12 mouse cellular contexts compared by ENCODE assay signal in the genomic region with DNA sequence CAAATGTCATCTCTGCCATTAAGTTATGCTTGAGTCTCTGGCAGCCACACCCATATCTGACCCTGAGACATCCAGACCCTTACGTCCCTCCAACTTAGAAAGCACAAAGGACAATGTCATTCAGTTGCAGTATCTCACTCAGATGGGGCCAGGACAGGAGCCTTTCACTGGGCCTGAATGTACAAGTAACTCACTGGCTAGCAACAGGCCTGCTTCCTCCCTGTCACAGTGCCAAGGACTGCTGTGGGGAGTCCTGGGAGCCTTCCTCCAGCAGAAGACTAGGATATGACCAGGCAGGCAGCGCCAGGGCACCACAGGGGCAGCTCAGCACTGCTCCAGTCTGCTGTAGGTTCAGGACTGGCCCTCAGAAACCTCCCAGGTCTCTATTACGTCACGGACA. TPM values are rescaled to one million over a fixed set of nuclear protein-coding genes. Genes with fewer than 3 reads are reported as not detected.
DNase-seq lines count a peak whose midpoint lies in the region; ATAC-seq lines count a peak whose summit lies in the region.
"Had no signal": no experiment of that assay in that cellular context is flagged by ENCODE, and none has a peak within 500 bp of the region (broad histone marks: within the 10 kb centered on the region; RNA-seq: fewer than 3 reads in every experiment).

No protein-coding gene starts in this region.

- H3K9ac ChIP-seq in heart, embryonic 12.5 days, result no peak overlapping the region
- no peak overlapping the region for H3K9ac ChIP-seq in liver, embryonic 12.5 days
- no peak overlapping the region for H3K9ac ChIP-seq in liver, embryonic 11.5 days (ENCODE audit: low read depth, low read length)

- peaks cover 95% of the 10 kb centered on the region for H3K36me3 ChIP-seq in heart, embryonic 12.5 days
- peaks cover 100% of the 10 kb centered on the region for H3K36me3 ChIP-seq in liver, embryonic 12.5 days
- peaks cover 71% of the 10 kb centered on the region for H3K36me3 ChIP-seq in liver, embryonic 11.5 days (ENCODE audit: control insufficient read depth, insufficient read depth, low read length)

- no peak overlapping the region for H3K4me2 ChIP-seq in heart, embryonic 12.5 days
- no peak overlapping the region for H3K4me2 ChIP-seq in liver, embryonic 12.5 days
- no peak overlapping the region for H3K4me2 ChIP-seq in liver, embryonic 11.5 days

- peak overlapping the region; percentile 12; the same call in 1 of the 2 replicates for H3K27ac ChIP-seq in heart, embryonic 12.5 days (ENCODE audit: poor library complexity, severe bottlenecking)
- no peak overlapping the region for H3K27ac ChIP-seq in liver, embryonic 12.5 days
- no peak overlapping the region for H3K27ac ChIP-seq in liver, embryonic 11.5 days (ENCODE audit: low read depth, low read length)
- H3K27ac ChIP-seq: forebrain, embryonic 10.5 days had no signal

- no peak for ATAC-seq in heart, embryonic 12.5 days (ENCODE audit: insufficient number of reproducible peaks, low FRiP score)
- 0 out of 2 replicates have a peak, but pooled peaks have one; percentile 30 for ATAC-seq in liver, embryonic 12.5 days
- no peak for ATAC-seq in liver, embryonic 11.5 days (replicated peaks; ENCODE audit: low FRiP score)

- no peaks in the 10 kb centered on the region for H3K27me3 ChIP-seq in heart, embryonic 12.5 days (replicated peaks)
- H3K27me3 ChIP-seq in liver, embryonic 12.5 days (replicated peaks), result no peaks in the 10 kb centered on the region
- no peaks in the 10 kb centered on the region for H3K27me3 ChIP-seq in liver, embryonic 11.5 days (replicated peaks; ENCODE audit: control insufficient read depth, insufficient read depth, low read length)

- no peak for DNase-seq in heart, adult 11 months
- no peak for DNase-seq in liver, embryonic 11.5 days (ENCODE audit: low spot score)
- DNase-seq in adrenal gland, postnatal 14 days, result peak; percentile 73
- peak; percentile 55 for DNase-seq in heart, postnatal 4 days
- no peak for DNase-seq in spleen, postnatal 14 days (ENCODE audit: low spot score in 2 of 2)
- DNase-seq: cerebellum, postnatal 14 days; lung, adult 18-20 months; right cerebral cortex, postnatal 25 days; thymus, postnatal 4 days had no signal

- 0 out of 2 replicates have a peak, but pooled peaks cover 4% of the 10 kb centered on the region for H3K4me1 ChIP-seq in heart, embryonic 12.5 days (replicated peaks)
- H3K4me1 ChIP-seq in liver, embryonic 12.5 days, result no peaks in the 10 kb centered on the region
- no peaks in the 10 kb centered on the region for H3K4me1 ChIP-seq in liver, embryonic 11.5 days (replicated peaks; ENCODE audit: control insufficient read depth, insufficient read depth, low read length)
- H3K4me1 ChIP-seq: forebrain, embryonic 10.5 days had no signal

- H3K4me3 ChIP-seq in heart, embryonic 12.5 days, result no peak overlapping the region
- no peak overlapping the region for H3K4me3 ChIP-seq in liver, embryonic 12.5 days
- H3K4me3 ChIP-seq in liver, embryonic 11.5 days (ENCODE audit: low read depth, low read length), result no peak overlapping the region
- H3K4me3 ChIP-seq: forebrain, embryonic 10.5 days had no signal

- no peaks in the 10 kb centered on the region for H3K9me3 ChIP-seq in heart, embryonic 12.5 days (replicated peaks)
- no peaks in the 10 kb centered on the region for H3K9me3 ChIP-seq in liver, embryonic 12.5 days (replicated peaks)
- no peaks in the 10 kb centered on the region for H3K9me3 ChIP-seq in liver, embryonic 11.5 days (ENCODE audit: control insufficient read depth, low read length)
- H3K9me3 ChIP-seq: forebrain, embryonic 10.5 days had no signal

- 86% methylated on average over 4 of the region's 4 CpGs for WGBS in heart, embryonic 12.5 days
- 87% methylated on average over 4 of the region's 4 CpGs for WGBS in liver, embryonic 12.5 days (ENCODE audit: insufficient replicate concordance)
- 87% methylated on average over 4 of the region's 4 CpGs for WGBS in liver, embryonic 11.5 days

RNA-seq across cellular contexts. Expression of a gene that starts 10.9 kb away (rescaled TPM):
- polyA plus RNA-seq in heart, embryonic 12.5 days (2016; fragmentation: Nextera tagmentation; extraction: Ambion mirVana), result 71.8 and 78.5 TPM in 2 replicates
- 78.0 and 80.6 TPM in 2 replicates for polyA plus RNA-seq in liver, embryonic 12.5 days (2016; fragmentation: Nextera tagmentation; extraction: Ambion mirVana)
- 104 and 122 TPM in 2 replicates for polyA plus RNA-seq in liver, embryonic 11.5 days (2014; fragmentation: Nextera tagmentation; extraction: Ambion mirVana)
- 101 and 108 TPM in 2 replicates for total RNA-seq in adrenal gland, postnatal 14 days (2021)
- total RNA-seq in heart, postnatal 4 days (2021), result 10 to 100 TPM; 67.6 to 67.7 TPM

RNA-seq across cellular contexts. Expression of a gene that starts 11.0 kb away (rescaled TPM):
- polyA plus RNA-seq in heart, embryonic 12.5 days (2016; fragmentation: Nextera tagmentation; extraction: Ambion mirVana), result 140 and 151 TPM in 2 replicates
- 171 TPM in 2 replicates for polyA plus RNA-seq in liver, embryonic 12.5 days (2016; fragmentation: Nextera tagmentation; extraction: Ambion mirVana)
- 233 and 243 TPM in 2 replicates for polyA plus RNA-seq in liver, embryonic 11.5 days (2014; fragmentation: Nextera tagmentation; extraction: Ambion mirVana)
- 106 and 112 TPM in 2 replicates for total RNA-seq in adrenal gland, postnatal 14 days (2021)
- total RNA-seq in heart, postnatal 4 days (2021), result 10 to 100 TPM; 82.7 to 88.9 TPM

RNA-seq across cellular contexts. Expression of a gene that starts 15.1 kb away (rescaled TPM):
- 187 and 192 TPM in 2 replicates for polyA plus RNA-seq in heart, embryonic 12.5 days (2016; fragmentation: Nextera tagmentation; extraction: Ambion mirVana)
- 175 and 180 TPM in 2 replicates for polyA plus RNA-seq in liver, embryonic 12.5 days (2016; fragmentation: Nextera tagmentation; extraction: Ambion mirVana)
- polyA plus RNA-seq in liver, embryonic 11.5 days (2014; fragmentation: Nextera tagmentation; extraction: Ambion mirVana), result 190 and 209 TPM in 2 replicates
- total RNA-seq in adrenal gland, postnatal 14 days (2021), result 205 and 257 TPM in 2 replicates
- total RNA-seq in heart, postnatal 4 days (2021), result 100 to 1,000 TPM; 123 to 125 TPM

RNA-seq across cellular contexts. Expression of a gene that starts 37.8 kb away (rescaled TPM):
- polyA plus RNA-seq in heart, embryonic 12.5 days (2016; fragmentation: Nextera tagmentation; extraction: Ambion mirVana), result 13.1 and 14.1 TPM in 2 replicates
- 12.2 and 12.6 TPM in 2 replicates for polyA plus RNA-seq in liver, embryonic 12.5 days (2016; fragmentation: Nextera tagmentation; extraction: Ambion mirVana)
- polyA plus RNA-seq in liver, embryonic 11.5 days (2014; fragmentation: Nextera tagmentation; extraction: Ambion mirVana), result 15.7 and 17.6 TPM in 2 replicates
- 27.0 and 28.3 TPM in 2 replicates for total RNA-seq in adrenal gland, postnatal 14 days (2021)
- total RNA-seq in heart, postnatal 4 days (2021), result 10 to 100 TPM; 18.6 to 21.7 TPM

RNA-seq across cellular contexts. Expression of a gene that starts 37.9 kb away (rescaled TPM):
- polyA plus RNA-seq in heart, embryonic 12.5 days (2016; fragmentation: Nextera tagmentation; extraction: Ambion mirVana), result 31.4 and 31.9 TPM in 2 replicates
- 39.0 and 39.1 TPM in 2 replicates for polyA plus RNA-seq in liver, embryonic 12.5 days (2016; fragmentation: Nextera tagmentation; extraction: Ambion mirVana)
- 38.6 and 44.1 TPM in 2 replicates for polyA plus RNA-seq in liver, embryonic 11.5 days (2014; fragmentation: Nextera tagmentation; extraction: Ambion mirVana)
- total RNA-seq in adrenal gland, postnatal 14 days (2021), result 21.2 and 23.2 TPM in 2 replicates
- 10 to 100 TPM; 16.6 to 17.5 TPM for total RNA-seq in heart, postnatal 4 days (2021)

Comparison
In these comparisons a context has a peak if more than half of its experiments do, and no peak if none do; other contexts are left out.
1. DNase-seq: peak in adrenal gland, postnatal 14 days (single experiment) and heart, postnatal 4 days (single experiment); none in heart, adult 11 months (single experiment), liver, embryonic 11.5 days (single experiment) and spleen, postnatal 14 days (0 of 2).